In genomic region chr1:37480731-37481130, GRCm38 (mm10) we compare ENCODE assay signal across 15 mouse cellular contexts.
"Had no signal": no experiment of that assay in that cellular context is flagged by ENCODE, and none has a peak within 500 bp of the region (broad histone marks: within the 10 kb centered on the region; RNA-seq: fewer than 3 reads in every experiment).

No protein-coding gene starts in this region.

- H3K9me3 ChIP-seq: limb, embryonic 13.5 days; lung, embryonic 15.5 days; megakaryocyte, embryonic 14.5 days; midbrain, embryonic 15.5 days; neural tube, embryonic 13.5 days had no signal

- ATAC-seq: midbrain, embryonic 15.5 days had no signal

- H3K9ac ChIP-seq: limb, embryonic 13.5 days; lung, embryonic 15.5 days; midbrain, embryonic 15.5 days; neural tube, embryonic 13.5 days had no signal

- H3K27ac ChIP-seq: kidney, postnatal 0 days; layer of hippocampus, adult 2 months; limb, embryonic 13.5 days; lung, embryonic 15.5 days; macrophage; midbrain, embryonic 15.5 days; neural tube, embryonic 13.5 days; stomach, postnatal 0 days had no signal

- H3K4me2 ChIP-seq: limb, embryonic 13.5 days; lung, embryonic 15.5 days; midbrain, embryonic 11.5 days; midbrain, embryonic 15.5 days; neural tube, embryonic 13.5 days had no signal

- H3K27me3 ChIP-seq: limb, embryonic 13.5 days; lung, embryonic 15.5 days; megakaryocyte, embryonic 14.5 days; midbrain, embryonic 15.5 days; neural tube, embryonic 13.5 days had no signal

- H3K4me3 ChIP-seq: layer of hippocampus, adult 2 months; limb, embryonic 13.5 days; lung, embryonic 15.5 days; megakaryocyte, embryonic 14.5 days; midbrain, embryonic 15.5 days; neural tube, embryonic 13.5 days had no signal

- H3K36me3 ChIP-seq: lung, embryonic 15.5 days; midbrain, embryonic 15.5 days had no signal

- DNase-seq: kidney, adult 2 months; kidney, postnatal 36 days; left cerebral cortex, postnatal 4 days; lung, postnatal 14 days; right cerebral cortex, postnatal 25 days had no signal

- H3K4me1 ChIP-seq: midbrain, embryonic 15.5 days; neural tube, embryonic 13.5 days had no signal
